Mouse (Mus musculus) CD4-positive helper T cell, adult 2 months (primary cell): ENCODE results near the gene Cfd.

Experiments
- DNase-seq: peaks from one replicate; pipeline ENCODE4 v3.0.0-alpha.2; 2012; ENCODE audit warnings: low read depth, missing footprints, low spot score

The Cfd gene

GRCm38 (mm10) chr10:79933145-79933679 is 42.6 kb downstream of the Cfd start:
- DNase-seq = no peak

GRCm38 (mm10) chr10:79933861-79934260 is 43.2 kb downstream of the Cfd start:
- no peak for DNase-seq

GRCm38 (mm10) chr10:79934272-79934721 is 43.6 kb downstream of the Cfd start:
- no peak for DNase-seq

GRCm38 (mm10) chr10:79934794-79935569 is 44.3 kb downstream of the Cfd start:
- DNase-seq = no peak

- no peak for DNase-seq
These were observed 45.7 kb downstream of the Cfd start for GRCm38 (mm10) chr10:79936284-79936910.

GRCm38 (mm10) chr10:79936911-79937441 is 46.3 kb downstream of the Cfd start:
- DNase-seq = peak; percentile 93

GRCm38 (mm10) chr10:79937775-79938526 is 47.3 kb downstream of the Cfd start:
- no peak for DNase-seq

- no peak for DNase-seq
These were observed 50.1 kb downstream of the Cfd start for GRCm38 (mm10) chr10:79940749-79941148.
